Mouse (Mus musculus) heart, embryonic 15.5 days (tissue): ENCODE data around the gene Vps45. TPM values are rescaled to one million over a fixed set of nuclear protein-coding genes. Genes with fewer than 3 reads are reported as not detected.

Source experiments
- ATAC-seq: fragments of 200-750 bp; cut with Nextera tagmentation; replicated peaks from 2 replicates; pipeline ENCODE4 v1.8.0; 2017; ENCODE audit warnings: low read depth, moderate TSS enrichment; ENCODE audit not compliant: insufficient number of reproducible peaks, insufficient read depth, low FRiP score
- H3K27ac ChIP-seq: fragments of 300-500 bp; sonication (generic); 2 replicates; pipeline ENCODE4 v1.5.1; 2015; ENCODE audit warnings: mild to moderate bottlenecking, inconsistent platforms
- H3K27me3 ChIP-seq: fragments of 300-500 bp; sonication (generic); 2 replicates; pipeline ENCODE4 v1.6.1; 2015; ENCODE audit warnings: inconsistent platforms
- H3K36me3 ChIP-seq: fragments of 300-500 bp; sonication (generic); 2 replicates; pipeline ENCODE4 v1.6.1; 2015; ENCODE audit warnings: mild to moderate bottlenecking, inconsistent platforms
- H3K4me1 ChIP-seq: fragments of 300-500 bp; sonication (generic); replicated peaks from 2 replicates; pipeline ENCODE4 v1.6.1; 2015; ENCODE audit warnings: inconsistent platforms
- H3K4me2 ChIP-seq: fragments of 300-500 bp; sonication (generic); 2 replicates; pipeline ENCODE4 v1.6.1; 2015; ENCODE audit warnings: inconsistent platforms, mild to moderate bottlenecking, moderate library complexity
- H3K4me3 ChIP-seq: fragments of 300-500 bp; sonication (generic); 2 replicates; pipeline ENCODE4 v1.5.1; 2015; ENCODE audit warnings: mild to moderate bottlenecking, inconsistent platforms
- H3K9ac ChIP-seq: fragments of 300-500 bp; sonication (generic); 2 replicates; pipeline ENCODE4 v1.6.1; 2015; ENCODE audit warnings: mild to moderate bottlenecking, inconsistent platforms
- H3K9me3 ChIP-seq: fragments of 300-500 bp; sonication (generic); replicated peaks from 2 replicates; pipeline ENCODE4 v1.6.1; 2016; ENCODE audit warnings: inconsistent platforms
- WGBS: fragments of 180-500 bp; shearing (Covaris S2); methylation state at CpG from one replicate; pipeline ENCODE4 v1.1.7; 2015; ENCODE audit warnings: mixed read lengths; 5-methylcytosine and 5-hydroxymethylcytosine counted together
- polyA plus RNA-seq: library from polyadenylated mRNA; unstranded; fragments of >200 nt; fragmentation: Nextera tagmentation; extraction: Ambion mirVana; gene quantifications from 2 replicates; pipeline ENCODE4 v1.2.1, GENCODE M21; 2015

Gene Vps45
- polyA plus RNA-seq, 1 experiment from 2014 or later = 40.2 TPM

GRCm38 (mm10) chr3:96078066-96078465 lies 19.8 kb upstream of the Vps45 start:
- H3K36me3 ChIP-seq = no peaks in the 10 kb centered on the region
- ATAC-seq = no peak
- 63% methylated on average over 6 of the region's 6 CpGs for WGBS
- no peaks in the 10 kb centered on the region for H3K9me3 ChIP-seq
- no peak overlapping the region for H3K9ac ChIP-seq
- H3K4me3 ChIP-seq = no peak overlapping the region
- H3K4me1 ChIP-seq = peaks cover 6% of the 10 kb centered on the region
- no peak overlapping the region for H3K4me2 ChIP-seq
- H3K27ac ChIP-seq = no peak overlapping the region
- no peaks in the 10 kb centered on the region for H3K27me3 ChIP-seq

- Histone ChIP-seq H3K27me3 (no peaks in the 10 kb centered on the region), H3K4me1 (peaks cover 7% of the 10 kb centered on the region; the same call in 1 of the 2 replicates), H3K4me3 (no peak overlapping the region), H3K36me3 (no peaks in the 10 kb centered on the region), H3K27ac (no peak overlapping the region), H3K9me3 (no peaks in the 10 kb centered on the region), H3K9ac (no peak overlapping the region), H3K4me2 (no peak overlapping the region)
- ATAC-seq = no peak
- 54% methylated on average over 12 of the region's 12 CpGs for WGBS
Measured at GRCm38 (mm10) chr3:96072921-96073486, 14.7 kb upstream of the Vps45 start.

- Histone ChIP-seq H3K36me3 (no peaks in the 10 kb centered on the region), H3K9me3 (no peaks in the 10 kb centered on the region), H3K27ac (no peak overlapping the region), H3K4me3 (no peak overlapping the region), H3K4me2 (no peak overlapping the region), H3K27me3 (no peaks in the 10 kb centered on the region), H3K4me1 (peaks cover 10% of the 10 kb centered on the region; the same call in 1 of the 2 replicates), H3K9ac (no peak overlapping the region)
- ATAC-seq = no peak
- WGBS = 63% methylated on average over 4 of the region's 4 CpGs
Measured at GRCm38 (mm10) chr3:96070241-96070640, 12.0 kb upstream of the Vps45 start.

GRCm38 (mm10) chr3:96069542-96069941 lies 11.3 kb upstream of the Vps45 start:
- H3K4me3 ChIP-seq = no peak overlapping the region
- H3K36me3 ChIP-seq = no peaks in the 10 kb centered on the region
- H3K27ac ChIP-seq = no peak overlapping the region
- ATAC-seq = no peak
- H3K9me3 ChIP-seq = no peaks in the 10 kb centered on the region
- no peaks in the 10 kb centered on the region for H3K27me3 ChIP-seq
- H3K9ac ChIP-seq = no peak overlapping the region
- peaks cover 10% of the 10 kb centered on the region; the same call in 1 of the 2 replicates for H3K4me1 ChIP-seq
- 50% methylated on average over 1 of the region's 1 CpGs for WGBS
- no peak overlapping the region for H3K4me2 ChIP-seq

DNA sequence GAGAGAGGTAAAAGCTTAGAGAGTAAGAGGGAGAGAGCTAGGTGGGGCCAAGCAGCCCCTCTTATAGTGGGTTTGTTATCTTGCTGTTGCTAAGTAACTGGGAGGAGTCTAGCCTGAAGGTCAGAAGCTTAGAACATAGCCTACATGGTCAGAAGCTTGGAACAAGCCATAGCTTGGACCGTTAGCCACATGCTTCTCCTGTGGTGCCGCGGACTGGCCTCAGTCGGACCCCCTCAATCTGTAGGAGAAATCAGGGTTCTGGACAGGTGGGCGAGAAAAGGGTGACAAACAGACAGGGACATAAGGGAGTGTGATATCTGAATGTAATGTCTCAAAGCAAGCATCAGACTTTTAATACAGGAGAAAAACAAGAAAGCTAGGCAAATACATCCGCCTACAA lies 10.8 kb upstream of the Vps45 start:
- no peak overlapping the region for H3K4me2 ChIP-seq
- WGBS = 88% methylated on average over 6 of the region's 6 CpGs
- no peaks in the 10 kb centered on the region for H3K9me3 ChIP-seq
- ATAC-seq = no peak
- no peaks in the 10 kb centered on the region for H3K36me3 ChIP-seq
- H3K27ac ChIP-seq = no peak overlapping the region
- peaks cover 10% of the 10 kb centered on the region; the same call in 1 of the 2 replicates for H3K4me1 ChIP-seq
- no peak overlapping the region for H3K9ac ChIP-seq
- H3K4me3 ChIP-seq = no peak overlapping the region
- no peaks in the 10 kb centered on the region for H3K27me3 ChIP-seq

GRCm38 (mm10) chr3:96066741-96067140 lies 8.5 kb upstream of the Vps45 start:
- Histone ChIP-seq H3K4me2 (no peak overlapping the region), H3K4me3 (no peak overlapping the region), H3K27me3 (no peaks in the 10 kb centered on the region), H3K27ac (no peak overlapping the region), H3K9me3 (no peaks in the 10 kb centered on the region), H3K9ac (no peak overlapping the region), H3K4me1 (0 out of 2 replicates have a peak, but pooled peaks cover 3% of the 10 kb centered on the region), H3K36me3 (no peaks in the 10 kb centered on the region)
- ATAC-seq = no peak
- 83% methylated on average over 5 of the region's 5 CpGs for WGBS

- no peak overlapping the region for H3K9ac ChIP-seq
Measured at GRCm38 (mm10) chr3:96065754-96066375, 7.6 kb upstream of the Vps45 start.

DNA sequence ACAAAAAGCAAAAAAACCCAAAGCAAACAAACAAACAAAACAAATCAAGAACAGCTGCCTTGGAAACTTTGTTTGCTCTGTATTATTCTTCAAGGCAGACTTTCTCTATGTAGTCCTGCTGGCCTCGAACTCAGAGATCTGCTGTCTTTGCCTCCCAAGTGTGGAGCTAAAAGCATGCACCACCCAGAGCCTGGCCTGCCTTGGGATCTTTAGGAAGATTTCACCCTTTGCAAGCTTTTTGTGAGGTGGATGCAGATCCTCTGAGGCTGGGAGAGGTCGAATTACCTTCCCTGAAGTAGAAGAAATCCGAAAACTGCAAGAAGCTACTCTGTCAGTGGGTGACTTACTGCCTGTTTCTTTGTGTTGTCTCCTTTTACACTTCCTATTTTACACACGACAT lies 6.9 kb upstream of the Vps45 start:
- H3K4me3 ChIP-seq = no peak overlapping the region
- H3K9me3 ChIP-seq = no peaks in the 10 kb centered on the region
- H3K9ac ChIP-seq = no peak overlapping the region
- H3K27ac ChIP-seq = no peak overlapping the region
- no peaks in the 10 kb centered on the region for H3K27me3 ChIP-seq
- H3K4me2 ChIP-seq = no peak overlapping the region
- no peak for ATAC-seq
- no peaks in the 10 kb centered on the region for H3K36me3 ChIP-seq
- WGBS = 40% methylated on average over 4 of the region's 4 CpGs
- H3K4me1 ChIP-seq = 0 out of 2 replicates have a peak, but pooled peaks cover 3% of the 10 kb centered on the region

More at GRCm38 (mm10) chr3:96065754-96066375, 7.6 kb upstream of the Vps45 start:
- no peak for ATAC-seq
- Histone ChIP-seq H3K4me1 (0 out of 2 replicates have a peak, but pooled peaks cover 3% of the 10 kb centered on the region), H3K4me3 (peak overlapping the region; percentile 26), H3K27ac (no peak overlapping the region), H3K9me3 (no peaks in the 10 kb centered on the region), H3K4me2 (peak overlapping the region; percentile 54), H3K36me3 (no peaks in the 10 kb centered on the region), H3K27me3 (no peaks in the 10 kb centered on the region)
- WGBS = 28% methylated on average over 20 of the region's 20 CpGs

DNA sequence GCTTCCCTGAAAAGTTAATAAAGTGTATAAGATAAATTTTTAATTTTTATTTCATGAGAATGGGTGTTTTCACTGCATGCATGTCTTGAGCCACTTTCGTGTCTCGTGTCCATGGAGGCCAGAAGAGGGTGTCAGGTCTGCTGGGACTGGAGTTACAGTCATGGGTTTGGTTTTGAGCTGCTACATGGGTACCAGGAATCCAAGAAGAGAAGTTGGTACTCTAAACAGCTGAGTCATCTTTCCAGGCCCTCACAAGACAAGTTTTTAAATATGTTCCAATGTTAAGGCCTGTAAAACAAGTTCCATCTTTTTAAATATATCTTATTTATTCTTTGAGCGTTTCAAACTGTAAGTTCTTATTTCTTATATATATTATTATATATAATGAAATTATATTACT lies 6.0 kb upstream of the Vps45 start:
- 78% methylated on average over 3 of the region's 3 CpGs for WGBS
- H3K27me3 ChIP-seq = no peaks in the 10 kb centered on the region
- no peak overlapping the region for H3K9ac ChIP-seq
- no peak for ATAC-seq
- H3K4me2 ChIP-seq = no peak overlapping the region
- no peak overlapping the region for H3K27ac ChIP-seq
- no peaks in the 10 kb centered on the region for H3K36me3 ChIP-seq
- 0 out of 2 replicates have a peak, but pooled peaks cover 3% of the 10 kb centered on the region for H3K4me1 ChIP-seq
- no peak overlapping the region for H3K4me3 ChIP-seq
- H3K9me3 ChIP-seq = no peaks in the 10 kb centered on the region

DNA sequence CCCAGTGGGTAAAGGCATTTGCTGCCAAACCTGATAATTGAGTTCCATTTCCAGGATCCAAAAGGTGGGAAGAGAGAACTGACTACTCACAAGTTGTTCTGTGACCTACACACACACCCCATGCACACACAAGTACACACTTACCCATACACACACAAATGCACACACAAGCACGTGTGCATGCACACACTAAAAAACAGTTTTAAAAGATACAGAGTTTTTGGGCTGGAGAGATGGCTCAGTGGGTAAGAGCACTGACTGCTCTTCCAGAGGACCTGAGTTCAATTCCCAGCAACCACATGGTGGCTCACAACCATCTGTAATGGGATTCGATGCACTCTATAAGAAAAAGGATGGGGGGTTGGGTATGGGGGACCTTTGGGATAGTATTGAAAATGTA lies 5.0 kb upstream of the Vps45 start:
- WGBS = 69% methylated on average over 2 of the region's 2 CpGs
- no peak for ATAC-seq

GRCm38 (mm10) chr3:96060146-96060545 lies 1.9 kb upstream of the Vps45 start:
- peaks cover 12% of the 10 kb centered on the region; the same call in 1 of the 2 replicates for H3K4me1 ChIP-seq
- H3K27me3 ChIP-seq = no peaks in the 10 kb centered on the region
- H3K9ac ChIP-seq = no peak overlapping the region
- no peak overlapping the region for H3K27ac ChIP-seq
- H3K4me2 ChIP-seq = no peak overlapping the region
- 67% methylated on average over 1 of the region's 1 CpGs for WGBS
- no peak overlapping the region for H3K4me3 ChIP-seq
- no peak for ATAC-seq
- no peaks in the 10 kb centered on the region for H3K9me3 ChIP-seq
- H3K36me3 ChIP-seq = peaks cover 6% of the 10 kb centered on the region; the same call in 1 of the 2 replicates

More for the DNA sequence above, 5.0 kb upstream of the Vps45 start:
- Histone ChIP-seq H3K4me2 (no peak overlapping the region), H3K9me3 (no peaks in the 10 kb centered on the region), H3K27me3 (no peaks in the 10 kb centered on the region), H3K9ac (no peak overlapping the region), H3K36me3 (no peaks in the 10 kb centered on the region), H3K27ac (no peak overlapping the region), H3K4me1 (0 out of 2 replicates have a peak, but pooled peaks cover 5% of the 10 kb centered on the region), H3K4me3 (no peak overlapping the region)
